Mouse (Mus musculus): Measurements from ENCODE around the gene Hcar2.

Gene Hcar2

GRCm38 (mm10) chr5:123862374-123863350 is 2.6 kb downstream of the Hcar2 start:
- DNase-seq: no peak

- no peak for DNase-seq
Measured at GRCm38 (mm10) chr5:123858798-123859197, 6.5 kb downstream of the Hcar2 start.

- no peak for DNase-seq
Measured at GRCm38 (mm10) chr5:123854511-123854910, 10.8 kb downstream of the Hcar2 start.

- no peak for DNase-seq
Measured at GRCm38 (mm10) chr5:123853877-123854504, 11.3 kb downstream of the Hcar2 start.

- no peak for DNase-seq
Measured at GRCm38 (mm10) chr5:123851398-123851797, 13.9 kb downstream of the Hcar2 start.

- DNase-seq: no peak
Measured at GRCm38 (mm10) chr5:123844316-123844715, 21.0 kb downstream of the Hcar2 start.

GRCm38 (mm10) chr5:123843816-123844215 is 21.5 kb downstream of the Hcar2 start:
- DNase-seq: no peak

GRCm38 (mm10) chr5:123842935-123843282 is 22.4 kb downstream of the Hcar2 start:
- DNase-seq: no peak

GRCm38 (mm10) chr5:123842221-123842934 is 22.9 kb downstream of the Hcar2 start:
- DNase-seq: no peak

GRCm38 (mm10) chr5:123837371-123837770 is 27.9 kb downstream of the Hcar2 start:
- no peak for DNase-seq

- no peak for DNase-seq
Measured at GRCm38 (mm10) chr5:123834836-123835235, 30.5 kb downstream of the Hcar2 start.

- DNase-seq: no peak
Measured at GRCm38 (mm10) chr5:123832309-123832708, 33.0 kb downstream of the Hcar2 start.

GRCm38 (mm10) chr5:123827659-123828091 is 37.6 kb downstream of the Hcar2 start:
- peak; percentile 9 for DNase-seq

- no peak for DNase-seq
Measured at GRCm38 (mm10) chr5:123822706-123823105, 42.6 kb downstream of the Hcar2 start.

GRCm38 (mm10) chr5:123821264-123821571 is 44.1 kb downstream of the Hcar2 start:
- DNase-seq: no peak

- no peak for DNase-seq
Measured at GRCm38 (mm10) chr5:123820501-123821263, 44.6 kb downstream of the Hcar2 start.

- peak; percentile 83 for DNase-seq
Measured at GRCm38 (mm10) chr5:123818941-123819577, 46.2 kb downstream of the Hcar2 start.

GRCm38 (mm10) chr5:123816891-123817290 is 48.4 kb downstream of the Hcar2 start:
- DNase-seq: no peak

Measured in right cerebral cortex, adult 18-20 months (tissue).